ENCODE assay signal across 22 mouse cellular contexts in genomic region chr4:131126901-131127300, GRCm38 (mm10).
"Had no signal": no experiment of that assay in that cellular context is flagged by ENCODE, and none has a peak within 500 bp of the region (broad histone marks: within the 10 kb centered on the region; RNA-seq: fewer than 3 reads in every experiment).

No protein-coding gene starts in this region.

- H3K9me3 ChIP-seq: heart, embryonic 10.5 days; heart, embryonic 12.5 days; hindbrain, embryonic 10.5 days; hindbrain, embryonic 12.5 days; intestine, embryonic 15.5 days; limb, embryonic 13.5 days; limb, embryonic 15.5 days; liver, embryonic 12.5 days had no signal

- H3K27me3 ChIP-seq: hindbrain, embryonic 12.5 days; intestine, embryonic 15.5 days; limb, embryonic 15.5 days; liver, embryonic 12.5 days had no signal

- H3K4me1 ChIP-seq: heart, embryonic 12.5 days; intestine, embryonic 15.5 days; limb, embryonic 13.5 days; limb, embryonic 15.5 days; liver, embryonic 12.5 days had no signal

- DNase-seq: gastrocnemius, adult 2 months; gastrocnemius, postnatal 10 days; gastrocnemius, postnatal 25 days; heart, adult 18-20 months; heart, postnatal 10 days; heart, postnatal 4 days; kidney, adult 18-20 months; kidney, adult 8-10 months; kidney, postnatal 10 days; kidney, postnatal 25 days; kidney, postnatal 4 days; left cerebral cortex, postnatal 4 days had no signal

- H3K4me3 ChIP-seq: gastrocnemius, adult 2 months; heart, embryonic 10.5 days; heart, embryonic 12.5 days; hindbrain, embryonic 10.5 days; hindbrain, embryonic 12.5 days; intestine, embryonic 15.5 days; layer of hippocampus, adult 2 months; left cerebral cortex, adult 2 months; limb, embryonic 13.5 days; limb, embryonic 15.5 days; liver, embryonic 12.5 days had no signal

- H3K36me3 ChIP-seq: heart, embryonic 10.5 days; heart, embryonic 12.5 days; hindbrain, embryonic 10.5 days; hindbrain, embryonic 12.5 days; intestine, embryonic 15.5 days; limb, embryonic 13.5 days; limb, embryonic 15.5 days; liver, embryonic 12.5 days had no signal
